Mouse (Mus musculus): ENCODE measurements around the gene Ift88. TPM values are rescaled to one million over a fixed set of nuclear protein-coding genes. Genes with fewer than 3 reads are reported as not detected.
A peak's percentile ranks its signal among the peaks of the same experiment; 100 is the strongest.

The Ift88 gene
- polyA plus RNA-seq, 1 experiment from 2014 or later = 15.4 TPM

DNA sequence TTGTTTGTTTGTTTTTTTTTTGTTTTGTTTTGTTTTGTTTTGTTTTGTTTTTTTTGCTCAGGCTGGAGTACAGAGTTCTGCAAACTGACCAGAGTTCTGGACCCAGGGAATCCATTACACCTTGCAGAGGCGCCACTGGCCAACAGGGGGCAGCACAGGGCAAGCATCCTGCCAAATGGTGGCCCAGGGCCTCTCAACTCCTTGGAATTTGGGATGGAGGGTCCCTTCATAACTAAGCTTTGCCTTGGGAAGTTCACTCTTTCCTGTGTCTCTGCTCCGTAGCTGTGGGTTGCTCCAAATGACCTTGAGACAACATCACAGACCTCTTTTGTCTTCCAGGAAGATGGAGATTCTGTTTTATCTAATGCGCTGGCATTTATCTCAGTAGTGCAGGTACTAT lies 109.4 kb downstream of the Ift88 start:
- no peak overlapping the region for H3K27ac ChIP-seq (ENCODE audit: low read depth, low read length)
- H3K9me3 ChIP-seq (replicated peaks; ENCODE audit: control insufficient read depth, low read length) = no peaks in the 10 kb centered on the region
- H3K9ac ChIP-seq (ENCODE audit: low read length) = no peak overlapping the region
- no peaks in the 10 kb centered on the region for H3K36me3 ChIP-seq (ENCODE audit: control insufficient read depth, insufficient read depth, low read length)
- H3K4me1 ChIP-seq (ENCODE audit: control insufficient read depth, insufficient read depth, low read length) = peaks cover 34% of the 10 kb centered on the region
- no peak for ATAC-seq
- DNase-seq (ENCODE audit: low spot score) = peak; percentile 29
- H3K27me3 ChIP-seq (replicated peaks; ENCODE audit: control insufficient read depth, insufficient read depth, low read length) = no peaks in the 10 kb centered on the region
- WGBS = 38% methylated on average over 3 of the region's 3 CpGs
- H3K4me3 ChIP-seq (ENCODE audit: low read depth, low read length) = no peak overlapping the region
- no peak overlapping the region for H3K4me2 ChIP-seq (ENCODE audit: low read length)

DNA sequence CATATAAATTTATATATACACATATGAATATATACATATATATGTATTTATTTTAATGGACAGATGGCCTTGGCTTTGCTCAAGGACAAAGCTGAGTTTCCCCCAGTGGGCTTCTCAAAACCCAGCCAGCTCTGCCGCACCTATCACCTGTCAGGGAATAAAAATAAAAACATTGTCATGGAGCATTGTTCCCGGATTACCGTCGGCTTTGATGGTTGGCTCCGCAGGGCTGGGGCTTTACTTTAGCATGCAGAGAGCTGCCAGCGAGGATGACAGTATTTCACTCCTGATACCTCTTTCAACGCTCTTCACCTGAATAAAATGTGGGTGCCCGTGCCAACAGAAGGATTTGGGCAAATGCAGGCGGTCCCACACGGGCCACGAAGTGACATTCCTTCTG lies 110.0 kb downstream of the Ift88 start:
- no peak overlapping the region for H3K4me2 ChIP-seq (ENCODE audit: low read length)
- ATAC-seq (no peak), DNase-seq (ENCODE audit: low spot score) (no peak)
- no peaks in the 10 kb centered on the region for H3K27me3 ChIP-seq (replicated peaks; ENCODE audit: control insufficient read depth, insufficient read depth, low read length)
- no peak overlapping the region for H3K4me3 ChIP-seq (ENCODE audit: low read depth, low read length)
- no peaks in the 10 kb centered on the region for H3K9me3 ChIP-seq (replicated peaks; ENCODE audit: control insufficient read depth, low read length)
- WGBS = 18% methylated on average over 11 of the region's 11 CpGs
- no peaks in the 10 kb centered on the region for H3K36me3 ChIP-seq (ENCODE audit: control insufficient read depth, insufficient read depth, low read length)
- H3K4me1 ChIP-seq (ENCODE audit: control insufficient read depth, insufficient read depth, low read length) = peaks cover 34% of the 10 kb centered on the region
- H3K27ac ChIP-seq (ENCODE audit: low read depth, low read length) = no peak overlapping the region
- no peak overlapping the region for H3K9ac ChIP-seq (ENCODE audit: low read length)

DNA sequence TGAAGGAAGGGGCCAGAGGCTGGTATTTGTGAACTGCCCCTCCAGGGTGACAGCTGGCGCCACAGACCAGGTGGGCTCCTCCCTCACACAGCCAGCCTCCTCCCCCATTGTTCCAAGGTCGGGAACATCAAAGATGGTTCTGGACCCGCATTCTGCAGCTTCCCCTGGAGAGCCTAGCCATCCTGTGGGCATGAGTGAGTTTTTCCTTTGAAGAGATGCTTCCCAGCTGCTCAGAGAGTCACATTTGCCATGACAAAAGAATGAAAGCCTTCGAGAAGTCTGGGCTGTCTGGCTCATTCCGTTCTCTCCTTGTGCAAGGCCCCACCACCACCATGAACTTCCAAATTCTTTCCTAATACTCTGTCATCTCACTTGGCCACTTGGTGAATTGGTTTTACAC lies 110.5 kb downstream of the Ift88 start:
- Histone ChIP-seq H3K4me1 (ENCODE audit: control insufficient read depth, insufficient read depth, low read length) (peaks cover 34% of the 10 kb centered on the region), H3K36me3 (ENCODE audit: control insufficient read depth, insufficient read depth, low read length) (no peaks in the 10 kb centered on the region), H3K9me3 (replicated peaks; ENCODE audit: control insufficient read depth, low read length) (no peaks in the 10 kb centered on the region), H3K4me2 (ENCODE audit: low read length) (no peak overlapping the region), H3K9ac (ENCODE audit: low read length) (no peak overlapping the region), H3K27ac (ENCODE audit: low read depth, low read length) (no peak overlapping the region), H3K27me3 (replicated peaks; ENCODE audit: control insufficient read depth, insufficient read depth, low read length) (no peaks in the 10 kb centered on the region), H3K4me3 (ENCODE audit: low read depth, low read length) (no peak overlapping the region)
- WGBS = 9% methylated on average over 5 of the region's 5 CpGs
- no peak for ATAC-seq
- peak; percentile 27 for DNase-seq (ENCODE audit: low spot score)

DNA sequence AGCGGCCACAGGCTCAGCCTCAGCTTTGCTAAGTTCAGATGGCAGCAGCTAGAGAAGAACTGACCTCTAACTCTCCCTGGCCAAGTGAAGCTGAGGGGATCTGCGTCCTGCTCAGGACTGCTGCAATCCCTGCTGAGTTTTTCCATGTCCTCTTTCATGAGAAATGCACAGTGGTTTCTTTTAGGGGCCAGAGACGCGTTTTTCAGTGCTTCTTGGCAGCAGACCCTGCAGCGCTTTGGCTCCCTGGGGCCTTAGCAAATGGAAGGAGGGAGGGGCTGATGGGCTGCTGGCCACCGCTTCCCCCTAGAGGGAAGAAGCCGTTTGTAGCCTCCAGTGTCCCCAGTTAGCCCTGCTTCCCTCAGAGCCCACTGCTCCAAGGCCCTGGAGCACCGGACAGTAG lies 111.1 kb downstream of the Ift88 start:
- Histone ChIP-seq H3K4me2 (ENCODE audit: low read length) (peak overlapping the region; percentile 20; the same call in 1 of the 2 replicates), H3K4me1 (ENCODE audit: control insufficient read depth, insufficient read depth, low read length) (peaks cover 34% of the 10 kb centered on the region), H3K36me3 (ENCODE audit: control insufficient read depth, insufficient read depth, low read length) (no peaks in the 10 kb centered on the region), H3K9ac (ENCODE audit: low read length) (no peak overlapping the region), H3K27ac (ENCODE audit: low read depth, low read length) (peak overlapping the region; percentile 48; the same call in 1 of the 2 replicates), H3K9me3 (replicated peaks; ENCODE audit: control insufficient read depth, low read length) (no peaks in the 10 kb centered on the region), H3K27me3 (replicated peaks; ENCODE audit: control insufficient read depth, insufficient read depth, low read length) (no peaks in the 10 kb centered on the region), H3K4me3 (ENCODE audit: low read depth, low read length) (no peak overlapping the region)
- DNase-seq (ENCODE audit: low spot score) = peak; percentile 69
- peak; percentile 49; the same call in 1 of the 2 replicates for ATAC-seq
- 5% methylated on average over 8 of the region's 8 CpGs for WGBS

DNA sequence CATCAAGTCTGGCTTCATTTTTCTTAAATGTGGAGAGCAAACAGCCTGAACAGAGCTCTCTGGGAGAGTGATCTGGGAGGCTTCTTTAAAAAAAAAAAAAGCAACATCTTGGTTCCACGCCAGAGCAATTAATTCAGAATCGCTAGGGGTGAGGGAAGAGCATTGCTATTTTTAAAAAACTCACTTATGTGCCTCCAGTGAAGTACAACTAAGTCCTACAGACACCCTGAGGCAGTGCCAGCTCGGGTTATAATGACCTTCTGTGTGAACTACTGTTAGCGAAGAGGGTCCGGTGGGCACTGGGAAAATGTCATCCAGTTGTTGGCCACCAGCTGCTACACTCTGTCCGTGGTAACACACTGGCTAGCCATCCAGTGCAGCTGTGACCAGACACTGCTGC lies 111.8 kb downstream of the Ift88 start:
- Histone ChIP-seq H3K27ac (ENCODE audit: low read depth, low read length) (no peak overlapping the region), H3K27me3 (replicated peaks; ENCODE audit: control insufficient read depth, insufficient read depth, low read length) (no peaks in the 10 kb centered on the region), H3K4me1 (ENCODE audit: control insufficient read depth, insufficient read depth, low read length) (peaks cover 34% of the 10 kb centered on the region), H3K9me3 (replicated peaks; ENCODE audit: control insufficient read depth, low read length) (no peaks in the 10 kb centered on the region), H3K4me2 (ENCODE audit: low read length) (no peak overlapping the region), H3K9ac (ENCODE audit: low read length) (no peak overlapping the region), H3K4me3 (ENCODE audit: low read depth, low read length) (no peak overlapping the region), H3K36me3 (ENCODE audit: control insufficient read depth, insufficient read depth, low read length) (no peaks in the 10 kb centered on the region)
- DNase-seq (ENCODE audit: low spot score) (peak; percentile 65), ATAC-seq (0 out of 2 replicates have a peak, but pooled peaks have one; percentile 14)
- WGBS = 23% methylated on average over 6 of the region's 6 CpGs

DNA sequence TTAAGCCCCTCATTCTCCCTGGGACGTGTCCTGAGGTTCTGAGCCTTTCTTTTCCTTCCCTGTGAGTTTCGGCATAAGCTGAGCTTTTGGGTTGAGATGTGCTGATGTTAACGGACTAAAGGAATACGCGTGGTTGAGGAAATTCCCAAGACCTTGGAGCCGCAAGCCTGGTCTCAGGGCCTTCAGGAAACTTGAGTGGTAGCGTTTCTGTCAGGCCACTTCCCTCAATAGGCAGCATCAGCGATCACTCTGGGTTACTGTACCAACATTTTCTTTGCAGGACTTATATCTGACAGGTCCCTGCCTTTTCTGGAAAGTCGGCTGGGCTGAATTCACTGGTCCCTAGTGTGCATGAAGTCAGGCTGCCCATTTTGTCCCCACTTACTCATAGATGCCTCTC lies 113.0 kb downstream of the Ift88 start:
- 31% methylated on average over 9 of the region's 9 CpGs for WGBS
- Histone ChIP-seq H3K4me3 (ENCODE audit: low read depth, low read length) (no peak overlapping the region), H3K27ac (ENCODE audit: low read depth, low read length) (no peak overlapping the region), H3K4me1 (ENCODE audit: control insufficient read depth, insufficient read depth, low read length) (peaks cover 34% of the 10 kb centered on the region), H3K9me3 (replicated peaks; ENCODE audit: control insufficient read depth, low read length) (no peaks in the 10 kb centered on the region), H3K27me3 (replicated peaks; ENCODE audit: control insufficient read depth, insufficient read depth, low read length) (no peaks in the 10 kb centered on the region), H3K4me2 (ENCODE audit: low read length) (no peak overlapping the region), H3K36me3 (ENCODE audit: control insufficient read depth, insufficient read depth, low read length) (no peaks in the 10 kb centered on the region), H3K9ac (ENCODE audit: low read length) (no peak overlapping the region)
- DNase-seq (ENCODE audit: low spot score) (no peak), ATAC-seq (no peak)

DNA sequence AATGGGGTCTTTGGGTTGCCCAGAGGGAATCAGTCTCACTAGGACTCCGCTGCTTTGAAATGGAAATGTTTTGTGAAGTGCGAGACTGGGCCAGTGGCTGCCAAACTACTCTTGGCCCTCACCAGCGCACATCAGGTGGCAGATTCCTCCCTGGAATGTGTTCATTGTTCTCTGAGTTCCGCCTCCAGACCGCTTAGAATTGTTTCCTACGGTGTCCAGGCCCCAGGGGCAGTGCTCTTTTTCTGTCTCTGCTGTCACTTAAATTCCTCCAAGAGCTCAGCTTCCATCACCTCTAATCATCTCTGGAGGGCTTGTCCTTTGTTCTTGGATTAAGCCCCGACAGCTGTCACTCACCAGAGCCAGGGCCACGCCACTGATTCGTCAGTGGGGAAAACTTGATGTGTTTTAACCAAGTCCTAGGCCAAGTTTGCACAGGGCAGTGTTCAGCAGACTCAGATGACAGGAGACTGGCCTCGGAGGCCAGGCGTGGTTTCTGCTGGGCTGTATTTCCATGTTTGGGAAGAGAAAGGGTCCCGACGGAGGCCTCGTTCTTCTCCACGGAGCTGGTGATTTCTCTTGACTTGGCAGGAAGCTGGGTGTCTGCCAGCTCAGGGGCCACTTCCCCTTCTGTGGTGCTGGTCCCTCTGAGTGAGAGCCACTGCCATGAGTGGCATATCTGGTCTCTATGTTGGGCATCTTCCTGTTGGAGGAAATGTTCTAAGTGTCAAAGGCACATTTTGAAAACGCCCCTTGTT lies 113.6 kb downstream of the Ift88 start:
- Histone ChIP-seq H3K27ac (ENCODE audit: low read depth, low read length) (peak overlapping the region; percentile 61; the same call in 1 of the 2 replicates), H3K4me1 (ENCODE audit: control insufficient read depth, insufficient read depth, low read length) (peaks cover 34% of the 10 kb centered on the region), H3K36me3 (ENCODE audit: control insufficient read depth, insufficient read depth, low read length) (no peaks in the 10 kb centered on the region), H3K9me3 (replicated peaks; ENCODE audit: control insufficient read depth, low read length) (no peaks in the 10 kb centered on the region), H3K27me3 (replicated peaks; ENCODE audit: control insufficient read depth, insufficient read depth, low read length) (no peaks in the 10 kb centered on the region), H3K4me2 (ENCODE audit: low read length) (0 out of 2 replicates have a peak overlapping the region, but pooled peaks have one; percentile 23), H3K9ac (ENCODE audit: low read length) (no peak overlapping the region), H3K4me3 (ENCODE audit: low read depth, low read length) (no peak overlapping the region)
- DNase-seq (ENCODE audit: low spot score) (peak; percentile 68), ATAC-seq (peak; percentile 38)
- 6% methylated on average over 16 of the region's 16 CpGs for WGBS

DNA sequence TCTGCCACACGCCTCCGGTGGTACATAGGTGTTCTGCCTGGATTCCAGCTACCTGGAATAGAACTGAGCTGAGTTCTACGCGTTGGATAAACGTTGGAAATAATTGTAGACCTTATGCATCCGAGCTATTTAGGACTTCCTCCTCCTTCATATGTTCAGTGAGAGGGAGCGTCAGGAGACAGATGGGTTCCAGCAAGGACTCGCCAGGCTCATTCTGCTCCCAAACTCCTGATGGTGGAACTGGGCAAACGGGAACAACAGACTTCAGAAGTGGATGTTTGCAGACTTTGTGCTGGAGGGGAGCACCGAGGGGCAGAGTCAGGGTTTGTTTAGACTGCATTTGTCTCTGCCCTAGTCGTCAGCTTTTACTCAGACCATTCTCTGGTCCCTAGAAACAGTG lies 116.8 kb downstream of the Ift88 start:
- ATAC-seq (no peak), DNase-seq (ENCODE audit: low spot score) (no peak)
- H3K27me3 ChIP-seq (replicated peaks; ENCODE audit: control insufficient read depth, insufficient read depth, low read length) = no peaks in the 10 kb centered on the region
- no peaks in the 10 kb centered on the region for H3K9me3 ChIP-seq (replicated peaks; ENCODE audit: control insufficient read depth, low read length)
- H3K4me2 ChIP-seq (ENCODE audit: low read length) = no peak overlapping the region
- H3K4me1 ChIP-seq (ENCODE audit: control insufficient read depth, insufficient read depth, low read length) = peaks cover 18% of the 10 kb centered on the region
- H3K9ac ChIP-seq (ENCODE audit: low read length) = no peak overlapping the region
- 87% methylated on average over 11 of the region's 11 CpGs for WGBS
- no peak overlapping the region for H3K27ac ChIP-seq (ENCODE audit: low read depth, low read length)
- no peaks in the 10 kb centered on the region for H3K36me3 ChIP-seq (ENCODE audit: control insufficient read depth, insufficient read depth, low read length)
- H3K4me3 ChIP-seq (ENCODE audit: low read depth, low read length) = no peak overlapping the region

DNA sequence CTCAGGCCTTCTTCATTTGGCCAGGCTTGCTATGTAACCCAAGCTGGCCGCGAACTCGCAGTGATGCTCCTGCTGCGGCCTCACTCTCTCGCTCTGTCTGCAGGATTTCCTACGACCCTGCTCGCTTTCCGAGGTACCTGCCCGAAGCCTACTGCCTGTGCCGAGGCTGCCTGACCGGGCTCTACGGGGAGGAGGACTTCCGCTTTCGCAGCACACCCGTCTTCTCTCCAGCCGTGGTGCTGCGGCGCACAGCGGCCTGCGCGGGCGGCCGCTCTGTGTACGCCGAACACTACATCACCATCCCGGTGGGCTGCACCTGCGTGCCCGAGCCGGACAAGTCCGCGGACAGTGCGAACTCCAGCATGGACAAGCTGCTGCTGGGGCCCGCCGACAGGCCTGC lies 118.4 kb downstream of the Ift88 start:
- peaks cover 9% of the 10 kb centered on the region for H3K4me1 ChIP-seq (ENCODE audit: control insufficient read depth, insufficient read depth, low read length)
- H3K9me3 ChIP-seq (replicated peaks; ENCODE audit: control insufficient read depth, low read length) = no peaks in the 10 kb centered on the region
- peak overlapping the region; percentile 29 for H3K4me2 ChIP-seq (ENCODE audit: low read length)
- H3K36me3 ChIP-seq (ENCODE audit: control insufficient read depth, insufficient read depth, low read length) = no peaks in the 10 kb centered on the region
- H3K4me3 ChIP-seq (ENCODE audit: low read depth, low read length) = no peak overlapping the region
- H3K27me3 ChIP-seq (replicated peaks; ENCODE audit: control insufficient read depth, insufficient read depth, low read length) = no peaks in the 10 kb centered on the region
- no peak overlapping the region for H3K27ac ChIP-seq (ENCODE audit: low read depth, low read length)
- no peak overlapping the region for H3K9ac ChIP-seq (ENCODE audit: low read length)
- DNase-seq (ENCODE audit: low spot score) = no peak
- 37% methylated on average over 34 of the region's 34 CpGs for WGBS
- ATAC-seq = no peak
